Mouse (Mus musculus) hindbrain, embryonic 13.5 days (tissue): Measurements from ENCODE around the gene Ablim2. TPM values are rescaled to one million over a fixed set of nuclear protein-coding genes. Genes with fewer than 3 reads are reported as not detected.
A peak's percentile ranks its signal among the peaks of the same experiment; 100 is the strongest.

Experiments
- ATAC-seq: fragments of 200-750 bp; cut with Nextera tagmentation; 2 replicates; pipeline ENCODE4 v1.8.0; 2017; ENCODE audit warnings: moderate TSS enrichment; ENCODE audit not compliant: low FRiP score
- H3K27ac ChIP-seq: fragments of 300-500 bp; sonication (generic); 2 replicates; pipeline ENCODE4 v1.5.1; 2015; ENCODE audit warnings: inconsistent platforms, mild to moderate bottlenecking, moderate library complexity
- H3K27me3 ChIP-seq: fragments of 300-500 bp; sonication (generic); 2 replicates; pipeline ENCODE4 v1.6.1; 2015; ENCODE audit warnings: mild to moderate bottlenecking, inconsistent platforms
- H3K36me3 ChIP-seq: fragments of 300-500 bp; sonication (generic); 2 replicates; pipeline ENCODE4 v1.6.1; 2015; ENCODE audit warnings: mild to moderate bottlenecking, inconsistent platforms
- H3K4me1 ChIP-seq: fragments of 300-500 bp; sonication (generic); replicated peaks from 2 replicates; pipeline ENCODE4 v1.6.1; 2015; ENCODE audit warnings: inconsistent platforms
- H3K4me2 ChIP-seq: fragments of 300-500 bp; sonication (generic); 2 replicates; pipeline ENCODE4 v1.6.1; 2015; ENCODE audit warnings: inconsistent platforms, mild to moderate bottlenecking, moderate library complexity
- H3K4me3 ChIP-seq: fragments of 300-500 bp; sonication (generic); 2 replicates; pipeline ENCODE4 v1.5.1; 2015; ENCODE audit warnings: mild to moderate bottlenecking, inconsistent platforms
- H3K9ac ChIP-seq: fragments of 300-500 bp; sonication (generic); 2 replicates; pipeline ENCODE4 v1.6.1; 2015; ENCODE audit warnings: mild to moderate bottlenecking, inconsistent platforms
- H3K9me3 ChIP-seq: fragments of 300-500 bp; sonication (generic); 2 replicates; pipeline ENCODE4 v1.6.1; 2016; ENCODE audit warnings: inconsistent platforms
- WGBS: fragments of 180-500 bp; shearing (Covaris S2); methylation state at CpG from one replicate; pipeline ENCODE4 v1.1.7; 2015; 5-methylcytosine and 5-hydroxymethylcytosine counted together
- polyA plus RNA-seq: library from polyadenylated mRNA; unstranded; fragments of >200 nt; fragmentation: Nextera tagmentation; extraction: Ambion mirVana; gene quantifications from 2 replicates; pipeline ENCODE4 v1.2.1, GENCODE M21; 2015

Ablim2 gene
- polyA plus RNA-seq, 1 experiment from 2014 or later: 9.5 TPM

GRCm38 (mm10) chr5:35805209-35805608, 47.5 kb downstream of the Ablim2 start:
- Histone ChIP-seq H3K36me3 (no peaks in the 10 kb centered on the region), H3K4me2 (no peak overlapping the region), H3K9ac (no peak overlapping the region), H3K27ac (no peak overlapping the region), H3K4me3 (no peak overlapping the region), H3K27me3 (no peaks in the 10 kb centered on the region), H3K4me1 (no peaks in the 10 kb centered on the region), H3K9me3 (no peaks in the 10 kb centered on the region)
- 87% methylated on average over 3 of the region's 3 CpGs for WGBS
- ATAC-seq: no peak

GRCm38 (mm10) chr5:35807018-35807417, 49.3 kb downstream of the Ablim2 start:
- Histone ChIP-seq H3K9me3 (no peaks in the 10 kb centered on the region), H3K36me3 (no peaks in the 10 kb centered on the region), H3K4me2 (no peak overlapping the region), H3K27ac (no peak overlapping the region), H3K4me3 (no peak overlapping the region), H3K9ac (no peak overlapping the region), H3K4me1 (peaks cover 4% of the 10 kb centered on the region; the same call in 1 of the 2 replicates), H3K27me3 (no peaks in the 10 kb centered on the region)
- no peak for ATAC-seq
- WGBS: 82% methylated on average over 8 of the region's 8 CpGs

- ATAC-seq: no peak
- H3K9me3 ChIP-seq: no peaks in the 10 kb centered on the region
- no peak overlapping the region for H3K27ac ChIP-seq
- H3K4me3 ChIP-seq: no peak overlapping the region
- no peak overlapping the region for H3K9ac ChIP-seq
- H3K27me3 ChIP-seq: no peaks in the 10 kb centered on the region
- no peak overlapping the region for H3K4me2 ChIP-seq
- peaks cover 26% of the 10 kb centered on the region for H3K4me1 ChIP-seq
- 52% methylated on average over 3 of the region's 3 CpGs for WGBS
- H3K36me3 ChIP-seq: no peaks in the 10 kb centered on the region
Observed at GRCm38 (mm10) chr5:35810526-35810925, 52.8 kb downstream of the Ablim2 start.

GRCm38 (mm10) chr5:35811639-35812295, 54.1 kb downstream of the Ablim2 start:
- H3K9ac ChIP-seq: no peak overlapping the region
- no peak overlapping the region for H3K27ac ChIP-seq
- H3K36me3 ChIP-seq: no peaks in the 10 kb centered on the region
- H3K4me2 ChIP-seq: no peak overlapping the region
- no peaks in the 10 kb centered on the region for H3K9me3 ChIP-seq
- WGBS: 88% methylated on average over 13 of the region's 13 CpGs
- H3K4me1 ChIP-seq: peaks cover 27% of the 10 kb centered on the region
- ATAC-seq: no peak
- H3K4me3 ChIP-seq: no peak overlapping the region
- H3K27me3 ChIP-seq: no peaks in the 10 kb centered on the region

GRCm38 (mm10) chr5:35814334-35814941, 56.8 kb downstream of the Ablim2 start:
- H3K9ac ChIP-seq: 0 out of 2 replicates have a peak overlapping the region, but pooled peaks have one; percentile 19
- ATAC-seq: peak; percentile 52
- no peaks in the 10 kb centered on the region for H3K9me3 ChIP-seq
- no peaks in the 10 kb centered on the region for H3K36me3 ChIP-seq
- H3K27me3 ChIP-seq: no peaks in the 10 kb centered on the region
- H3K4me2 ChIP-seq: no peak overlapping the region
- H3K4me1 ChIP-seq: peaks cover 27% of the 10 kb centered on the region
- H3K27ac ChIP-seq: peak overlapping the region; percentile 52; the same call in 1 of the 2 replicates
- 61% methylated on average over 15 of the region's 15 CpGs for WGBS
- no peak overlapping the region for H3K4me3 ChIP-seq

- peak; percentile 32 for ATAC-seq
- Histone ChIP-seq H3K9me3 (no peaks in the 10 kb centered on the region), H3K27me3 (no peaks in the 10 kb centered on the region), H3K9ac (no peak overlapping the region), H3K27ac (0 out of 2 replicates have a peak overlapping the region, but pooled peaks have one; percentile 52), H3K36me3 (no peaks in the 10 kb centered on the region), H3K4me3 (no peak overlapping the region), H3K4me2 (no peak overlapping the region), H3K4me1 (peaks cover 27% of the 10 kb centered on the region)
- WGBS: 60% methylated on average over 2 of the region's 2 CpGs
Observed at GRCm38 (mm10) chr5:35815051-35815450, 57.4 kb downstream of the Ablim2 start.

GRCm38 (mm10) chr5:35817266-35817665, 59.6 kb downstream of the Ablim2 start:
- Histone ChIP-seq H3K27ac (no peak overlapping the region), H3K9me3 (no peaks in the 10 kb centered on the region), H3K36me3 (no peaks in the 10 kb centered on the region), H3K27me3 (no peaks in the 10 kb centered on the region), H3K4me2 (no peak overlapping the region), H3K4me3 (no peak overlapping the region), H3K4me1 (peaks cover 22% of the 10 kb centered on the region), H3K9ac (no peak overlapping the region)
- ATAC-seq: no peak
- 86% methylated on average over 4 of the region's 5 CpGs for WGBS

GRCm38 (mm10) chr5:35817882-35818281, 60.2 kb downstream of the Ablim2 start:
- Histone ChIP-seq H3K4me1 (peaks cover 22% of the 10 kb centered on the region), H3K9me3 (no peaks in the 10 kb centered on the region), H3K36me3 (no peaks in the 10 kb centered on the region), H3K4me3 (no peak overlapping the region), H3K4me2 (no peak overlapping the region), H3K27me3 (no peaks in the 10 kb centered on the region), H3K9ac (no peak overlapping the region), H3K27ac (no peak overlapping the region)
- 97% methylated on average over 3 of the region's 3 CpGs for WGBS
- no peak for ATAC-seq

- Histone ChIP-seq H3K9me3 (no peaks in the 10 kb centered on the region), H3K9ac (no peak overlapping the region), H3K27ac (no peak overlapping the region), H3K27me3 (no peaks in the 10 kb centered on the region), H3K4me3 (no peak overlapping the region), H3K4me1 (peaks cover 11% of the 10 kb centered on the region), H3K36me3 (no peaks in the 10 kb centered on the region), H3K4me2 (no peak overlapping the region)
- 82% methylated on average over 5 of the region's 5 CpGs for WGBS
- ATAC-seq: no peak
Observed at GRCm38 (mm10) chr5:35822721-35823120, 65.0 kb downstream of the Ablim2 start.

- H3K27ac ChIP-seq: no peak overlapping the region
- WGBS: 56% methylated on average over 5 of the region's 5 CpGs
- no peak overlapping the region for H3K4me3 ChIP-seq
- no peaks in the 10 kb centered on the region for H3K9me3 ChIP-seq
- ATAC-seq: no peak
- no peaks in the 10 kb centered on the region for H3K36me3 ChIP-seq
- H3K4me1 ChIP-seq: peaks cover 23% of the 10 kb centered on the region
- no peaks in the 10 kb centered on the region; the same call in 1 of the 2 replicates for H3K27me3 ChIP-seq
- no peak overlapping the region for H3K9ac ChIP-seq
- no peak overlapping the region for H3K4me2 ChIP-seq
Observed at GRCm38 (mm10) chr5:35826465-35826864, 68.8 kb downstream of the Ablim2 start.

- Histone ChIP-seq H3K4me3 (no peak overlapping the region), H3K27me3 (no peaks in the 10 kb centered on the region; the same call in 1 of the 2 replicates), H3K4me2 (no peak overlapping the region), H3K36me3 (no peaks in the 10 kb centered on the region), H3K27ac (0 out of 2 replicates have a peak overlapping the region, but pooled peaks have one; percentile 4), H3K9me3 (no peaks in the 10 kb centered on the region), H3K4me1 (peaks cover 23% of the 10 kb centered on the region), H3K9ac (0 out of 2 replicates have a peak overlapping the region, but pooled peaks have one; percentile 24)
- WGBS: 20% methylated on average over 14 of the region's 14 CpGs
- ATAC-seq: peak; percentile 49; the same call in 1 of the 2 replicates
Observed at GRCm38 (mm10) chr5:35827075-35827474, 69.4 kb downstream of the Ablim2 start.

- no peak overlapping the region for H3K4me3 ChIP-seq
- ATAC-seq: no peak
- H3K4me2 ChIP-seq: no peak overlapping the region
- no peaks in the 10 kb centered on the region; the same call in 1 of the 2 replicates for H3K27me3 ChIP-seq
- no peak overlapping the region for H3K9ac ChIP-seq
- no peaks in the 10 kb centered on the region for H3K9me3 ChIP-seq
- H3K27ac ChIP-seq: no peak overlapping the region
- no peaks in the 10 kb centered on the region for H3K36me3 ChIP-seq
- H3K4me1 ChIP-seq: peaks cover 23% of the 10 kb centered on the region
- 85% methylated on average over 5 of the region's 5 CpGs for WGBS
Observed at GRCm38 (mm10) chr5:35827856-35828255, 70.2 kb downstream of the Ablim2 start.
